Mouse (Mus musculus) heart, postnatal 0 days (tissue): ENCODE data around the gene Tmie. TPM values are rescaled to one million over a fixed set of nuclear protein-coding genes. Genes with fewer than 3 reads are reported as not detected.

Source experiments
- ATAC-seq: fragments of 200-750 bp; cut with Nextera tagmentation; 2 replicates; pipeline ENCODE4 v1.8.0; 2017; ENCODE audit warnings: low read depth, moderate number of reproducible peaks, moderate library complexity; ENCODE audit not compliant: insufficient read depth
- DNase-seq: peaks from one replicate; pipeline ENCODE4 v3.0.0-alpha.2; 2016; ENCODE audit warnings: low spot score
- H3K27ac ChIP-seq: fragments of 300-500 bp; sonication (generic); 2 replicates; pipeline ENCODE4 v1.5.1; 2014; ENCODE audit warnings: low read depth, mild to moderate bottlenecking
- H3K27me3 ChIP-seq: fragments of 300-500 bp; sonication (generic); 2 replicates; pipeline ENCODE4 v1.6.1; 2014; ENCODE audit warnings: low read length, mixed read lengths; ENCODE audit not compliant: control insufficient read depth, insufficient read depth
- H3K36me3 ChIP-seq: fragments of 300-500 bp; sonication (generic); replicated peaks from 2 replicates; pipeline ENCODE4 v1.6.1; 2014; ENCODE audit warnings: low read length, mixed read lengths; ENCODE audit not compliant: control insufficient read depth, insufficient read depth
- H3K4me1 ChIP-seq: fragments of 300-500 bp; sonication (generic); 2 replicates; pipeline ENCODE4 v1.6.1; 2014; ENCODE audit warnings: antibody characterized with exemption; ENCODE audit not compliant: control insufficient read depth, insufficient read depth
- H3K4me2 ChIP-seq: fragments of 300-500 bp; sonication (generic); 2 replicates; pipeline ENCODE4 v1.6.1; 2014; ENCODE audit warnings: low read depth, mild to moderate bottlenecking, low read length, moderate library complexity
- H3K4me3 ChIP-seq: fragments of 300-500 bp; sonication (generic); 2 replicates; pipeline ENCODE4 v1.5.1; 2014; ENCODE audit warnings: low read depth, low read length
- H3K9ac ChIP-seq: fragments of 300-500 bp; sonication (generic); replicated peaks from 2 replicates; pipeline ENCODE4 v1.6.1; 2014; ENCODE audit warnings: low read depth, low read length, mixed read lengths
- H3K9me3 ChIP-seq: fragments of 300-500 bp; sonication (generic); replicated peaks from 2 replicates; pipeline ENCODE4 v1.6.1; 2016; ENCODE audit warnings: low read length; ENCODE audit not compliant: control insufficient read depth
- CTCF ChIP-seq: IDR thresholded peaks from 2 replicates; pipeline ENCODE4 v1.5.1; 2016; ENCODE audit warnings: antibody characterized with exemption, control low read depth, low read depth
- EP300 ChIP-seq: IDR thresholded peaks from 2 replicates; pipeline ENCODE4 v1.6.1; 2016; ENCODE audit warnings: antibody characterized with exemption, low read depth
- WGBS: fragments of 180-500 bp; shearing (Covaris S2); extraction: QIAGEN DNeasy Blood & Tissue Kit; methylation state at CpG from one replicate; pipeline ENCODE4 v1.1.7; 2014; 5-methylcytosine and 5-hydroxymethylcytosine counted together
- polyA plus RNA-seq: library from polyadenylated mRNA; unstranded; fragments of >200 nt; fragmentation: Nextera tagmentation; extraction: Ambion mirVana; gene quantifications from 2 replicates; pipeline ENCODE4 v1.2.1, GENCODE M21; 2015
- total RNA-seq: library from RNA; depleted of rRNA; stranded (reverse); fragments of >200 nt; gene quantifications from 2 replicates; pipeline ENCODE4 v1.2.3, GENCODE M21; 2014; ENCODE audit warnings: low replicate concordance

The Tmie gene
- total and polyA plus RNA-seq, 2 experiments from 2014 or later: 0.71 TPM; not detected in 1

DNA sequence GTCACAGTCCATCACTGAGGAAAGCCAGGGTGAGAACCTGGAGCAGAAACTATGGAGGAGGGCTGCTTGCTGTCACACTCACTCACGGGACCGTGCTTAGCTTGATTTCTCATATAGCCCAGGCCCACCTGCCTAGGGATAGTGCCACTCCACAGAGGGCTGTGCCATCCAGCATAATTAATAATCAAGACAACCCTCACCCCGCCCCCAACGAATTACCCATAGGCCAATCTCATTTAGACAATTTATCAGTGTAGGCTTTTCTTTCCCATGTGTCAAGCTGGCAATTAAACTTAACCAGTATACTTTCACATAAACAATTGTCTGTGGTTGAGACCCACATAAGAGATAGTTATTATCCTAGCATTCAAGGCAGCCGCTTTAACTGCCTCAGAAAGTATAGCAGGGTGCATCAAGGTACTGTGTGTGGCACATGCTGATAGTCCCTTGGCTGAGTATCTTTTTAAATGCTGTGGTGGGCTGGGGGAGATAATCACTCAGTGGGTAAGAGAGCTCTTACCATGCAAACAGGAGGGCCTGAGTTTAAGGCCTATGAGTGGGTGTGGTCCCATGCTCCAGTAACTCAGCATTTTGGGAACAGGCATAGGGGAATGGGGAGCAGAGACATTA lies 20.8 kb downstream of the Tmie start:
- no peak overlapping the region for H3K27ac ChIP-seq
- ATAC-seq: no peak
- H3K4me2 ChIP-seq: no peak overlapping the region
- no peak overlapping the region for H3K4me3 ChIP-seq
- H3K9me3 ChIP-seq: no peaks in the 10 kb centered on the region
- peaks cover 21% of the 10 kb centered on the region for H3K27me3 ChIP-seq
- no peaks in the 10 kb centered on the region for H3K36me3 ChIP-seq
- no peaks in the 10 kb centered on the region for H3K4me1 ChIP-seq
- TF ChIP-seq CTCF: no peak
- 91% methylated on average over 5 of the region's 5 CpGs for WGBS
- no peak overlapping the region for H3K9ac ChIP-seq
- no peak for DNase-seq

DNA sequence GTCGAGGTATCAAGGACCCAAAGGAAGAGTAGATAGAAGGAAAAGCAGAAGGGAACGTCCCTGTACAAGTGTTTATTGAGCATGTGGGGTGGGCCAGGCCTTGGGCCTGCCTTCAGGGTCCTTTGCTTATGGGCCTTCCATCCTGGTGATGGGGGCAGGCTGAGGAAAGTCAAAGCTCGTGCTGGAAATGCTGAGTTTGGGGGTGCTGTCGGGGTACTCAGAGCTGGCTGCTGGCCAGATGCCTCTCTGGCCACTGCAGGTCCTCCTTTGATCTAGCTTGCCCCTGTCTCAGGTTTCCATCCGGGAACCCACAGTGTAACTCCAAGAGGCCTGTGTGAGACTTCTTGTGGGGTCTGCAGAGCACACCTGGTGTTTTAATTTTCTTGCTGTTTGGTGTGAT lies 21.4 kb downstream of the Tmie start:
- no peak for ATAC-seq
- no peak overlapping the region for H3K27ac ChIP-seq
- DNase-seq: no peak
- H3K9me3 ChIP-seq: no peaks in the 10 kb centered on the region
- H3K9ac ChIP-seq: no peak overlapping the region
- H3K36me3 ChIP-seq: no peaks in the 10 kb centered on the region
- H3K4me1 ChIP-seq: no peaks in the 10 kb centered on the region
- H3K4me2 ChIP-seq: no peak overlapping the region
- WGBS: 62% methylated on average over 5 of the region's 5 CpGs
- H3K27me3 ChIP-seq: peaks cover 21% of the 10 kb centered on the region
- TF ChIP-seq CTCF (no peak), EP300 (no peak)
- H3K4me3 ChIP-seq: no peak overlapping the region

DNA sequence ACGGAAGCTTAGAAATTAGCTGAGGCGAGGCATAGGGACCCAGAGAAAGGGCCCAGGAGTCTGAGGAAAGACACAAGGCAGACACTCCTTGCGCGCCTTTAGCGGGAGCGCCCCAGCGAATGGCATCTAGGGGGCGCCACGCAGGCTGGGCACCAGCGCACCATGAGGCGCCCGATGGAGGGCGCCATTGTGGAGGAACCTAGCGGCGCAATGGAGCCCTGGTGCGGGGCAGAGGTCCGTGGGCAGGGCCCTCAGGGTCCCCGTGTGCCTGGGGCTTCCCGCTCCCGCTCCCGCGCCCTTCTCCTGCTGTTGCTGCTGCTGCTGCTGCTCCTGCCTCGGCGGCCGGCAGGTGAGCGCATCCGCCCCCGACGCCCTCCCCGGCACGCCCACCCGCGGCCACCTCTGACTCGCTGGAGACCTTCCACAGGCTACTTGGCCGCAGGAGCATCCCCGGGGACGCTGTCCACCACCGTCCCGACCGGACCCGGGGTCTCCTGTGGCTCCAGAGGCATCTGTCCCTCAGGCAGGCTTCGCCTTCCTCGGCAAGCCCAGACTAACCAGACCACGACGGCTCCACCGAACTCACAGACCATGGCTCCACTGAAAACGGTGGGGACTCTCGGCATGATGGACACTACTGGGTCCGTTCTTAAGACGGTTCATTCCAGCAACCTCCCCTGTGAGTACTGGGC lies 22.0 kb downstream of the Tmie start, which contains the start of gene Prss50:
Gene Prss50, plus strand, starts transcription at position 187 of the 692 bp plus-strand sequence.
- no peak within 1 kb of the TSS for H3K9ac ChIP-seq
- ATAC-seq: no peak

DNA sequence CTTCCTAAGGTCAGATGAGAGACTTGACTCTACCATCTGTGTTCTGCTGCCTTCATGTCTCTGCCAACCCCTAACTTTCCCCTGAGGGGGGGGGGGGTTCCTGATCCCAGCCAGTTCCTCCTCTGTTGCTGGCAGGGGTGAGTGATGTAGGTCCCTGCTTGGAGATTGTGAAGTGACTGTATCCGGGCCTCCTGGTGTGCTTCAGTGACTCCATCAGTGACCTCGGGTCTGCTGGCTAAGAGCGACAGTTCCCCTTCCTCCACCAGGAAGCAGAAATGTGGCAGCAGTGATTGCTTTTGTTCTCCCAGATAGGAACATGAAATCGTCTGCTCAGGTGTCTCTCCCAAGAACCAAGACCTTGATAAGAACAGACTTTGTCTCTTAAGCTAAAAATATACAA lies 23.0 kb downstream of the Tmie start:
- no peak overlapping the region for H3K9ac ChIP-seq
- peaks cover 21% of the 10 kb centered on the region for H3K27me3 ChIP-seq
- WGBS: 18% methylated on average over 4 of the region's 4 CpGs
- H3K27ac ChIP-seq: no peak overlapping the region
- no peak for DNase-seq
- no peaks in the 10 kb centered on the region for H3K36me3 ChIP-seq
- no peak for ATAC-seq
- no peak overlapping the region for H3K4me3 ChIP-seq
- H3K4me2 ChIP-seq: no peak overlapping the region
- H3K9me3 ChIP-seq: no peaks in the 10 kb centered on the region
- H3K4me1 ChIP-seq: no peaks in the 10 kb centered on the region
- no peak for TF ChIP-seq CTCF
- TF ChIP-seq EP300: no peak

More for the DNA sequence above, 22.0 kb downstream of the Tmie start, which contains the start of gene Prss50:
- Histone ChIP-seq H3K4me1 (no peaks in the 10 kb centered on the region), H3K27ac (no peak within 1 kb of the TSS), H3K27me3 (peaks cover 21% of the 10 kb centered on the region), H3K9me3 (no peaks in the 10 kb centered on the region), H3K36me3 (no peaks in the 10 kb centered on the region), H3K4me3 (peak within 1 kb of the TSS; percentile 18), H3K4me2 (peak within 1 kb of the TSS; percentile 45)
- TF ChIP-seq EP300 (no peak), CTCF (peak; percentile 41)
- 9% methylated on average over 50 of the region's 50 CpGs for WGBS
- no peak for DNase-seq

DNA sequence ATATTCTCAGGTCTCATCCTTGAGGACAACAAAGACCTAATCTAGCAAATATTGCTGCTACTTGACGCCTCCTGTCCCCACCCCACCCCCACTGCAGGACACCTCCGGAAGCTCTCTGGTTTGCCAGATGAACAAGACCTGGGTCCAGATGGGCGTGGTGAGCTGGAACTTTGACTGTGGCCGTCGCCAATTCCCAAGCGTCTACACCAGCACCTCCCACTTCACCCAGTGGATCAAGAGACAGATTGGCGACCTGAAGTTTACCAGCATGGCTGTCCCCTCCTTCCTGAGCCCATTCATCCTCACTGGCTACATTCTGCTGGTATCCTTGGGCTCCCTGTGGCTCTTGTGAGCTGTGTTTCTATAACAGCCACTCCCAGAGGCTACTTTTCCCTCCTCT lies 24.0 kb downstream of the Tmie start:
- no peaks in the 10 kb centered on the region for H3K4me1 ChIP-seq
- no peak overlapping the region for H3K9ac ChIP-seq
- no peak for TF ChIP-seq CTCF
- TF ChIP-seq EP300: no peak
- peaks cover 21% of the 10 kb centered on the region for H3K27me3 ChIP-seq
- no peak for DNase-seq
- H3K27ac ChIP-seq: no peak overlapping the region
- H3K9me3 ChIP-seq: no peaks in the 10 kb centered on the region
- H3K36me3 ChIP-seq: no peaks in the 10 kb centered on the region
- H3K4me2 ChIP-seq: no peak overlapping the region
- WGBS: 67% methylated on average over 7 of the region's 7 CpGs
- H3K4me3 ChIP-seq: no peak overlapping the region
- no peak for ATAC-seq
